27 mouse cellular contexts compared by ENCODE assay signal in genomic region chr8:46924787-46925548, GRCm38 (mm10).
DNase-seq lines count a peak whose midpoint lies in the region; ATAC-seq and TF ChIP-seq lines count a peak whose summit lies in the region.
"Had no signal": no experiment of that assay in that cellular context is flagged by ENCODE, and none has a peak within 500 bp of the region (broad histone marks: within the 10 kb centered on the region; RNA-seq: fewer than 3 reads in every experiment).

No protein-coding gene starts in this region.

- H3K27me3 ChIP-seq in hindbrain, postnatal 0 days (ENCODE audit: insufficient read depth, low read length) = no peaks in the 10 kb centered on the region
- H3K27me3 ChIP-seq in hindbrain, embryonic 12.5 days = no peaks in the 10 kb centered on the region
- H3K27me3 ChIP-seq in neural tube, embryonic 15.5 days (replicated peaks) = no peaks in the 10 kb centered on the region
- no peaks in the 10 kb centered on the region for H3K27me3 ChIP-seq in neural tube, embryonic 12.5 days (replicated peaks)
- H3K27me3 ChIP-seq: CH12.LX; forebrain, embryonic 12.5 days; liver, embryonic 15.5 days; lung, embryonic 15.5 days; Patski; stomach, embryonic 15.5 days had no signal

- TF ChIP-seq CTCF in hindbrain, postnatal 0 days (IDR thresholded peaks at IDR 0.05; ENCODE audit: low read depth) = no peak

- no peak overlapping the region for H3K4me2 ChIP-seq in hindbrain, postnatal 0 days (ENCODE audit: low read depth, low read length)
- no peak overlapping the region for H3K4me2 ChIP-seq in hindbrain, embryonic 12.5 days (replicated peaks)
- H3K4me2 ChIP-seq in neural tube, embryonic 15.5 days = no peak overlapping the region
- H3K4me2 ChIP-seq in neural tube, embryonic 12.5 days (replicated peaks) = no peak overlapping the region
- H3K4me2 ChIP-seq: forebrain, embryonic 12.5 days; liver, embryonic 15.5 days; lung, embryonic 15.5 days; stomach, embryonic 15.5 days had no signal

- H3K27ac ChIP-seq in hindbrain, postnatal 0 days = no peak overlapping the region
- no peak overlapping the region for H3K27ac ChIP-seq in hindbrain, embryonic 12.5 days
- H3K27ac ChIP-seq in neural tube, embryonic 15.5 days (replicated peaks) = no peak overlapping the region
- no peak overlapping the region for H3K27ac ChIP-seq in neural tube, embryonic 12.5 days
- H3K27ac ChIP-seq: forebrain, embryonic 12.5 days; limb, embryonic 10.5 days; liver, embryonic 15.5 days; lung, embryonic 15.5 days; stomach, embryonic 15.5 days had no signal

- no peaks in the 10 kb centered on the region for H3K36me3 ChIP-seq in hindbrain, postnatal 0 days (ENCODE audit: insufficient read depth, low read length)
- no peaks in the 10 kb centered on the region for H3K36me3 ChIP-seq in hindbrain, embryonic 12.5 days
- no peaks in the 10 kb centered on the region for H3K36me3 ChIP-seq in neural tube, embryonic 15.5 days
- H3K36me3 ChIP-seq in neural tube, embryonic 12.5 days = no peaks in the 10 kb centered on the region
- H3K36me3 ChIP-seq: forebrain, embryonic 12.5 days; G1E; limb, embryonic 10.5 days; liver, embryonic 15.5 days; lung, embryonic 15.5 days; stomach, embryonic 15.5 days had no signal

- DNase-seq in hindbrain, postnatal 0 days (ENCODE audit: low spot score) = peak; percentile 23
- peak; percentile 48 for DNase-seq in neural tube, embryonic 10.5 days (ENCODE audit: extremely low spot score, low spot score)
- DNase-seq in embryo, embryonic 11 days = peak; percentile 79
- no peak for DNase-seq in right cerebral cortex, postnatal 4 days
- DNase-seq: adrenal gland, adult 8-10 months; B cell, adult 2 months; cerebellum, adult 18-20 months; cerebellum, postnatal 14 days; heart, postnatal 4 days; kidney, adult 2 months; kidney, postnatal 10 days; liver; lung, postnatal 36 days; thymus, adult 2 months had no signal

- ATAC-seq in hindbrain, postnatal 0 days = peak; percentile 70; the same call in 1 of the 2 replicates
- no peak for ATAC-seq in hindbrain, embryonic 12.5 days (ENCODE audit: low FRiP score)
- no peak for ATAC-seq in neural tube, embryonic 15.5 days (ENCODE audit: low FRiP score)
- 0 out of 2 replicates have a peak, but pooled peaks have one; percentile 29 for ATAC-seq in neural tube, embryonic 12.5 days (ENCODE audit: low FRiP score, low read depth)
- ATAC-seq: activated CD4-positive, CD25-positive, alpha-beta regulatory T cell, adult 4 months; Patski had no signal

- H3K9ac ChIP-seq in hindbrain, postnatal 0 days (replicated peaks; ENCODE audit: low read length) = no peak overlapping the region
- no peak overlapping the region for H3K9ac ChIP-seq in hindbrain, embryonic 12.5 days
- no peak overlapping the region for H3K9ac ChIP-seq in neural tube, embryonic 15.5 days (replicated peaks)
- no peak overlapping the region for H3K9ac ChIP-seq in neural tube, embryonic 12.5 days
- H3K9ac ChIP-seq: forebrain, embryonic 12.5 days; liver, embryonic 15.5 days; lung, embryonic 15.5 days; stomach, embryonic 15.5 days had no signal

- H3K4me3 ChIP-seq in hindbrain, postnatal 0 days (ENCODE audit: low read length) = no peak overlapping the region
- H3K4me3 ChIP-seq in hindbrain, embryonic 12.5 days = no peak overlapping the region
- no peak overlapping the region for H3K4me3 ChIP-seq in neural tube, embryonic 15.5 days (replicated peaks)
- H3K4me3 ChIP-seq in neural tube, embryonic 12.5 days = no peak overlapping the region
- H3K4me3 ChIP-seq: forebrain, embryonic 12.5 days; limb, embryonic 10.5 days; liver, embryonic 15.5 days; lung, embryonic 15.5 days; megakaryocyte, embryonic 14.5 days; stomach, embryonic 15.5 days had no signal

- 23% methylated on average over 13 of the region's 13 CpGs for WGBS in hindbrain, postnatal 0 days
- 10% methylated on average over 13 of the region's 13 CpGs for WGBS in hindbrain, embryonic 12.5 days
- 21% methylated on average over 13 of the region's 13 CpGs for WGBS in neural tube, embryonic 15.5 days
- WGBS in neural tube, embryonic 12.5 days = 25% methylated on average over 13 of the region's 13 CpGs

- H3K4me1 ChIP-seq in hindbrain, postnatal 0 days (ENCODE audit: insufficient read depth, low read length) = no peaks in the 10 kb centered on the region
- H3K4me1 ChIP-seq in hindbrain, embryonic 12.5 days = peaks cover 12% of the 10 kb centered on the region
- H3K4me1 ChIP-seq in neural tube, embryonic 15.5 days = 0 out of 2 replicates have a peak, but pooled peaks cover 4% of the 10 kb centered on the region
- H3K4me1 ChIP-seq in neural tube, embryonic 12.5 days = peaks cover 11% of the 10 kb centered on the region
- H3K4me1 ChIP-seq: liver, embryonic 15.5 days; lung, embryonic 15.5 days; stomach, embryonic 15.5 days had no signal

- no peaks in the 10 kb centered on the region for H3K9me3 ChIP-seq in hindbrain, postnatal 0 days (ENCODE audit: low read length)
- H3K9me3 ChIP-seq in hindbrain, embryonic 12.5 days (replicated peaks) = no peaks in the 10 kb centered on the region
- H3K9me3 ChIP-seq in neural tube, embryonic 15.5 days (replicated peaks) = no peaks in the 10 kb centered on the region
- no peaks in the 10 kb centered on the region for H3K9me3 ChIP-seq in neural tube, embryonic 12.5 days
- H3K9me3 ChIP-seq: forebrain, embryonic 12.5 days; G1E; limb, embryonic 10.5 days; liver, embryonic 15.5 days; lung, embryonic 15.5 days; megakaryocyte, embryonic 14.5 days; stomach, embryonic 15.5 days had no signal

Comparison
In these comparisons a context has a peak if more than half of its experiments do, and no peak if none do; other contexts are left out.
1. ATAC-seq: peak in hindbrain, postnatal 0 days (single experiment) and neural tube, embryonic 12.5 days (single experiment); none in hindbrain, embryonic 12.5 days (single experiment) and neural tube, embryonic 15.5 days (single experiment).